Mouse (Mus musculus): ENCODE measurements around the gene Zfp580.
"Not testable (repeated sequence)": the region's sequence is repeated elsewhere in the genome, so short reads cannot be mapped to it uniquely, and the experiment has no call there.

Zfp580 gene

GRCm38 (mm10) chr7:5064886-5065285 is 13.5 kb downstream of the Zfp580 start:
- no peak for DNase-seq (ENCODE audit: low spot score in 2 of 2)

DNA sequence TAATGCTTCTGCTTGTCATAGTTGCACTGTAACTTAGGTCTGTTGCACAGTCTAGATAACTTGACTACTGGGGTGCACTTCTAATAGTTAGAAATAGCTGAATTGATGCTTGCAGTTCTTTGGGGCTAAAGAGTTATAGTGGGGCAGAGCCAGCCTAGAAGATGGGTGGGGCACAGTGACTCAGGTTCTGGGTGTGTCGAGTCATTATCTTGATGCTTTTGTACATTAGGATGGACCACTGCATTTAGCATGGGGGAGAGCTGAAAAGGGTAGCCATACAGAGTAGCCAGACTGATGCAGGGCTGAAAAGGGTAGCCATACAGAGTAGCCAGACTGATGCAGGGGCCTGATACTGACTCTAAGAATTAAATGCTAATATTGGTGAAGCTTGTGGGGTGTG is 22.2 kb downstream of the Zfp580 start:
- no peak for DNase-seq (ENCODE audit: low spot score in 2 of 2)

- no peak for DNase-seq (ENCODE audit: low spot score in 2 of 2)
Observed at GRCm38 (mm10) chr7:5074984-5075383, 23.6 kb downstream of the Zfp580 start.

GRCm38 (mm10) chr7:5076931-5077330 is 25.6 kb downstream of the Zfp580 start:
- DNase-seq (ENCODE audit: low spot score in 2 of 2), result no peak

- DNase-seq (ENCODE audit: low spot score in 2 of 2), result not testable (repeated sequence)
Observed at GRCm38 (mm10) chr7:5079365-5080009, 28.1 kb downstream of the Zfp580 start.

DNA sequence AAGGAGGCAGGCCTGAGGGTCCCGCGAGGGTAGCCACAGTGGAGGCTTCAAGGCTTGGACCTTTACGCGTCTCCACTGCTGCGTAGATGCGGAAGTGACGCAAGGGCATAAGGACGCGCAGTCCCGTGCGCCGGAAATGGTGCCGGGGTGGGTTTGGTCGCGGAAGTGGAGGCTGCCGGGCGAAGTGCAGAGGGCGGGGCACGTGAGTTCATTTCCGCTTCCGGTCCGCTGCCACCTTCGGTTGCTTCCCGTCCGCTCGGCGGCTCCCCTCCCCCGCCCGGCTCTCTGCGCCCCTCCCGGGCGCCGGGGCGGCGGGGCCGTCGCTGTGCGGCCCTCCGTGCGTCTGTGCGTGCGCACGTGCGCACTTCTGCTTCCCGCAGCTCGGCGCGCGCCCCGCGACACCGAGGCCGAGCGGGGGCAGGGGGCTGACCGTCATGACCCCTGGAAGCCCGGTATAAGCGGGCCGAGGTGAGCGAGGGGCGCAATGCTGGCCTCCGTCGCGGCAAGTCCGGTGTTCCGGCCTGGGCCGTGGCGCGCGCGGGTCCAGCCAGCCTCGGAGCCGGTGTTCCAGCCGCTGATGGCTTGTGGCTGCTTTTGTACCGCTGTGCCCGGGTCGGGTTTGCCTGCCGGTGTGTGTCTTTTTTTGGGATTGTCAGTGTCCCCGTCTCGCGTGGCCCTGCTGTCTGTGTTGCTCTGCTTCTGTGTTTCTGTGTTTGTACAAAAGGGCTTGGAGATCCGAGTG is 28.8 kb downstream of the Zfp580 start, which contains the start of gene Epn1:
TSS of gene Epn1 (plus strand) at position 226 of the 742 bp plus-strand sequence.
- DNase-seq (ENCODE audit: low spot score in 2 of 2), result peak; percentile 97

DNA sequence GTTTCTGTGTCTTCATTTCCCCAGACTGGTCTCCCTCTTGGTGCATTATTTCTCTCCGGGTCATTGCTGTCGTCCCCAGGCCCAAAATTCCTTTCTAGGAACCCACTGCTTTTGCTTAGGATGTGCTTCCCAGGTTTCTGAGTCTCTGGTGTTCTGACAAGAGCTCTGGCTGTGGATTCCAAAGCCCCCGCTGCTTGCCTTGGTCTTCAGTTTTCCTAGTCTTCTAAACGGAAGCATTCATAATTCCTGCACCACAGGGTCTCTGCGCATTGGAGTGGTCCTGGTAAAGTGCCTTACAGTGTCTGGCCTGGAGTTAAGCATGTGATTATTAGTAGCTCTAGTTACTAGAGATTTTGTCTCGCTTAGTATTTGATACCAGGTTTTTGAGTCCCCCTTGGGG is 29.5 kb downstream of the Zfp580 start:
- no peak for DNase-seq (ENCODE audit: low spot score in 2 of 2)

GRCm38 (mm10) chr7:5081241-5081640 is 29.9 kb downstream of the Zfp580 start:
- DNase-seq (ENCODE audit: low spot score in 2 of 2), result no peak

- no peak for DNase-seq (ENCODE audit: low spot score in 2 of 2)
Observed at GRCm38 (mm10) chr7:5081939-5082338, 30.6 kb downstream of the Zfp580 start.

DNA sequence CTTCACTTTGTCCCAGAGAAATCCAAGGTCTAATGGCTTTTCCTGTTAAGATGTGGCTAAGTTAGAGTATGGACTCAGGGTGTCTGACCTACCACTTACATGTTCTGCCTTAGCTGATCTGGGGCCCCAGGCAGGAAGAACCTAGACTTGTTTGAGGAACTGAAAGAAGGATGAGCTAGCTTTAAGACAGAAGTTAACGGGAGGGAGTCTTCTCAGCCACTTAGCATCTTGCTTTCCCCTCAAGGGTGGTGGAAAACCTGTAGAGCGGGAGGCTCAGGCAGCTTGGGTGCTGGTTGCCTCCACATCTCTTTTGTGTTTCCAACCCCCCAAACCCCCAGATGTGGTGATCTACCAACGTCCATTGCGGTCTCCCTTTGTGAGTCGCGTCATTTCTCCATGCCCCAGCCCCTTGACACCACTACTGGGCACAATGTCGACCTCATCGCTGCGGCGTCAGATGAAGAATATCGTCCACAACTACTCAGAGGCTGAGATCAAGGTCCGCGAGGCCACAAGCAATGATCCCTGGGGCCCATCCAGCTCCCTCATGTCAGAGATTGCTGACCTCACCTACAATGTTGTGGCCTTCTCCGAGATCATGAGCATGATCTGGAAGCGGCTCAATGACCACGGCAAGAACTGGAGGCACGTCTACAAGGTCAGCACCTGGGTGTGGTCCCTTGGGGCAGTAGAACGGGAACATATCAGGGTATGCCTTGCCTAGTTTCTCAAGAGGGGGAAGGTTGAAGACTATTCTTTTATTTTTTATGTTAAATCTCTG is 32.2 kb downstream of the Zfp580 start:
- DNase-seq (ENCODE audit: low spot score in 2 of 2), result no peak

DNA sequence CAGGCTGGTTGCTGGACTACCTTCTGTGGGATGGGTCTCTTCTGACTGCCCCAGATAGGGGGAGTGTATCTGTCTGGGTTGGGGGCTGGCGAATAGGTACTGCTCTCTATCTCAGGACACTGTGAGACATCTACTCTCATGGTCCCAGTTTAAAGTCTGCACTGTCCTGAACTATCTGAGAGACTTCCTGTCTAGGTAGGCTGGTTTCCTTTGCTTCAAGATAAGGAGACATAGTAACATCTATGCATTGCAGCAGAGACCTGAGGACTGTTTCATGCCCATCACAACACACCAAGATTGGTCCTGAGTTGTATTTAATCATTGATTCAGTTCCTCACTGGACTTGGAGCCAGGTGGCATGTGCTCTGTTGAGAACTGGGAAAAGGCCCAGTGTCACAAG is 34.2 kb downstream of the Zfp580 start:
- no peak for DNase-seq (ENCODE audit: low spot score in 2 of 2)

DNA sequence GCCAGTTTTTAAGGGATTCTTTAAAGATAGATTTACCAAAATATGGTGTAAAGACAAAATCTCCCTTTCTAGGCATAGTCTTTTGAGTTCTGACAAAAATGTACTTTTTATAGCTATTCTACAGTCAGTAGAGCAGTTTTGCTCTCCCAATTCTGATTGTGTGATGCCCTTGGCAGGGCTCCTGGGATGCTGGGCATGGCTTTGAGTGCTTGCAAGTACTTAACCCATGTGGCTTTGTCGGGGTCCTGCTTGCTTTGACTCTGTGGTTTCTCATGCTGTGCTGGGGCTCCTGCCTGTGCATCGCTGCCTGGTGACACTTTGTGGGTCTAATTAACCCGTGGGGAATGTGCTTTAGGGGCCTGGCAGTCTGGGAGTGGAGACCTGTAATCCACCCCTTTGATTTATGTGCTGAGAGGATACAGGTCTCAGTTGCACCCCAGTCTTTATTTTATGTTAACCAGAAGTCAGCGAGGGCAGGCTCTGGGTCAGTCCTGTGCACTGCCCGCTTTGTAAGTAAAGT is 35.6 kb downstream of the Zfp580 start:
- DNase-seq (ENCODE audit: low spot score in 2 of 2), result no peak

- no peak for DNase-seq (ENCODE audit: low spot score in 2 of 2)
Observed at GRCm38 (mm10) chr7:5087886-5088285, 36.5 kb downstream of the Zfp580 start.

GRCm38 (mm10) chr7:5089853-5090252 is 38.5 kb downstream of the Zfp580 start:
- DNase-seq (ENCODE audit: low spot score in 2 of 2), result peak; percentile 57 to 74

DNA sequence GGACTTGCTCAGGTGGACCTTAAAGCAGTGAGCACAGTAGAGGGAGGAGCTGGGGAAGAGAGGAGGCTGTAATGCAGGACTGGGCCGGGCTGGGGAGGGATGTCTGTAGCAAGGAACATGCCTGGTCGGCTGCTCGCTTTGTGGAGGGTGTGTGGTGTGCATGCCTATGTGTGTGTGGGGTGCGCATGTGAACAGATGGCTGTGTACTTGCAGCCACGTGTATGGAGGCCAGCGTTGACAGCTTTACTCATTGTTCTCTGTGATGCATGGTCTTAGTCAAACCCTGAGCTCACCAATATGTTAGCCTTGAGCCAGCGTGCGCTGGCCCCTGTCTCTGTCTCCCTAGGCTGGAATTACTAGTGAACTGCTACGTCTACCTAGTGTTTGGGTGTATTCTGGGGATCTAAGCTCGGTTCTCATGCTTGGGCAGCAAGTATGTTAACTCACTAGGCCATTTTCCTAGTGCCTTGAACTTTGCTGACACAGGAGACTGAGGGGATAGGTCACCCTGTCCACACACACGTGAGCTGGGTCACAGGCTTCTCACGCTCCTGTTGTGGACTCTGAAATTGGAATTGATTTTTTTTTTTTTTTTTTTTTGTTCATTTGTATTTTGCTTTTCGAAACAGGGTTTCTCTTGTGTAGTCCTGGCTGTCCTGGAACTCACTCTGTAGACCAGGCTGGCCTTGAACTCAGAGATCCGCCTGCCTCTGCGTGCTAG is 39.8 kb downstream of the Zfp580 start:
- DNase-seq (ENCODE audit: low spot score in 2 of 2), result peak; percentile 51 to 65

GRCm38 (mm10) chr7:5092381-5092780 is 41.0 kb downstream of the Zfp580 start:
- DNase-seq (ENCODE audit: low spot score in 2 of 2), result no peak

DNA sequence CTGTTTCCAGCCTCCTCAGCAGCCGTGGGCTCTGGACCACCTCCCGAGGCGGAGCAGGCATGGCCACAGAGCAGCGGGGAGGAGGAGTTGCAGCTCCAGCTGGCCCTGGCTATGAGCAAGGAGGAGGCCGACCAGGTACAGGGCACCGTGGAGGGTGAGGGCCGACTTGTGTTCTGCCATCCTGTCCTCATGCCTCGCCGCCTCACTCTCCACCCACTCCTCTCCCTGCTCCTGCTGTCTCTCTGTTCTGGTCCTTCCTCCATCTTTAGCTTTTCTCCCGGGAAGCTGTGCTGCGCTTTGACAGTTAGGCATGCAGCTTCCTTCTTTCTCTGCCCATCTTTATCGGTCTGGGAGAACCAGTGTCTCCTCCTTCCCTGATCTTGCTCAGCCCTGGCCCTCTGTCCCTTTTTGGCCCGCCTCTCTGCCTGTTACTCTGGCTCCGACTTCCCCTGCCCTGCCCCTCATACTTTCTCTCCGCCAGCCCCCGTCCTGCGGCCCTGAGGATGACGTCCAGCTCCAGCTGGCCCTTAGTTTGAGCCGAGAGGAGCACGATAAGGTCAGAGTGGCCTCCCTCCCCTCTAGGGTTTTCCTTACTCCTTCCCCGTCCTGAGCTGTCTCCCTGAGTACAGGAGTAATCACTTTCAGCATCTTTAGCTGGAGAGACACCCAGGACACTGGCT is 41.6 kb downstream of the Zfp580 start:
- peak in 1 of 2 experiments; percentile 56 for DNase-seq (ENCODE audit: low spot score in 2 of 2)

DNA sequence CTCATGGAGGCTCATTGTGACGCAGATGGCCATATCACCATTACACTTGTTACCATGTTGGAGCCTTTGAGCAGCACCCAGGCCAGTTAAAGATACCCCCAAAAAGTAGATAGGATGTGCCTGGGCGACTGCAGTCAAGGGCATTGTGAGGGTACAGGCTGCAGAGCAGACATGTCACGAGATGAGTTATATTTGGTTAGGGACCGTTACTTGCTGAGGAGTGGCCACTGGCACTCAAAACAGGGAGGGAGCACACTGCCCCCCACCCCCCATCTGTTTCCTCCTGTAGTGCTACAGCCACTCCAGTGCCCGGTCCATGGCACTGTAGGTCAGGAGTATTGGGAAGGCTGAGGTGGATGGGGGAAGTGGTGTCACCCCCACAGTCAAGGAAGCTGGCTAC is 47.4 kb downstream of the Zfp580 start:
- no peak for DNase-seq (ENCODE audit: low spot score in 2 of 2)

- DNase-seq (ENCODE audit: low spot score in 2 of 2), result no peak
Observed at GRCm38 (mm10) chr7:5099796-5100195, 48.5 kb downstream of the Zfp580 start.

DNA sequence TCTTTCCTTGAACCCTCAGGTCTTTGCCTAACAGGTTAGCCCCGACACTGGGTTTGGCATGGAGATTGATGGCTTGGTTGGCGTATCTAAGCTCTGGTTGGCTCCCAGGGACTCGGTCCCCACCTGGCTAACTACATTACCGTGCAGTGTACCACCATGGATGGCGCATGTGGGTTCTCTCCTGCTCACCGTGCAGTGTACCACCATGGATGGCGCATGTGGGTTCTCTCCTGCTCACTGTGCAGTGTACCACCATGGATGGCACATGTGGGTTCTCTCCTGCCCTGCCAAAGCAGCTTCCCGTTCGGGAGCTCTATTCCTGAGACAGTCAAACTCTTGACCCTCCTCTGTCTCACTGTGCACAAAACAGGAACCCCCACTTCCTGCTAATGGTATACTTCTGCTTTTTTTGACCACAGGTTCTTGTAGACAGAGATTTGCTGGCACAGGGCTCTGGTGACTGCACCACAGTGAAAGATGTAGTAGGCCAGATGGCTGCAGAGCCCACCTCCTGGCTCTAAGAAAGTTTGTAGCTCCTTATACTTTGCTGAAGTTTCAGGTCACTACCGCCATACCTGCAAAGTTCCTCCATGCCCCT is 49.8 kb downstream of the Zfp580 start:
- DNase-seq (ENCODE audit: low spot score in 2 of 2), result no peak

DNA sequence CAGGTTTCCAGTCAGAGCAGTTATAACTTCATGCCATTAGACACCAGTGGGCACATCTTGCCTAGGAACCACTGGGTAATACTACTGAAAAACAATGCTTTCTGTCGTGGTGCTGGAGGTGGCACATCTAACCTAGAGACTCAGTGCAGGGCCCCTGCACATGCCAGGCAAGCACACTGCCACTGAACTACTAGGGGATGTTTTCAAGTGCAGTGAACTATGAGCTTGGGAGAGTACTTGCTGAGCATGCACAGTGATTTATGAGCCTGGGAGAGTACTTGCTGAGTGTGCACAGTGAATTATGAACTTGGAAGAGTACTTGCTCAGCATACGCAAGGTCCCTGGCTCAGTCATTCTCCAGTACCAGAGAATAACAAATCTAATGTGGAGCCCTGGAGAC is 51.2 kb downstream of the Zfp580 start:
- DNase-seq (ENCODE audit: low spot score in 2 of 2), result no peak

Data from frontal cortex, postnatal 36 days (tissue).